Mouse (Mus musculus): Measurements from ENCODE around the gene Ttll1. TPM values are rescaled to one million over a fixed set of nuclear protein-coding genes. Genes with fewer than 3 reads are reported as not detected.

Ttll1 gene
- polyA plus RNA-seq, 1 experiment from 2014 or later: 12.7 TPM

- no peak overlapping the region for H3K4me3 ChIP-seq (ENCODE audit: inconsistent target)
- peaks cover 100% of the 10 kb centered on the region for H3K79me2 ChIP-seq (ENCODE audit: inconsistent target)
- no peak overlapping the region for H3K27ac ChIP-seq
- H3K36me3 ChIP-seq (ENCODE audit: inconsistent target): no peaks in the 10 kb centered on the region
- WGBS (ENCODE audit: missing documents): 93% methylated on average over 2 of the region's 2 CpGs
Measured at GRCm38 (mm10) chr15:83445908-83446307, 64.8 kb downstream of the Ttll1 start.

DNA sequence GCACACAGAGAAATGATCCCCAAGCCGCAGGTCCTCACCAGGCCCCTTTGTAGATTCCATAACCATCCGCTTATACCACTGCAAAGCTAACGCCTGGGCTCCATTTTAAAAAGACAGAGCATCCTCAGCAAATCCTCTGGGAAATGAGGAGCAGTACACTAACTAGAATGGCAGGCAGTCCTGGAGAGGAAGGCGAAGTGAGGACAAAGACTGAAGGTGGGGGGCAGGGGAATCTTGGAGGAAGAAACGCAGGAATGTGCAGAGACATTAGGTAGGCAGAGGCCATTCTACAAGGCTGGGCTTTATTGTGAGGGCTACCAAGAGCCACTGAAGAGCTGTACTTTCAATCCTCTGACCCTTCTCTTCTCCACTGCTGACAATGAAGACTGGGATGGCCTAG is 65.3 kb downstream of the Ttll1 start:
- no peak overlapping the region for H3K27ac ChIP-seq
- no peak overlapping the region for H3K4me3 ChIP-seq (ENCODE audit: inconsistent target)
- 95% methylated on average over 3 of the region's 5 CpGs for WGBS (ENCODE audit: missing documents)
- peaks cover 100% of the 10 kb centered on the region for H3K79me2 ChIP-seq (ENCODE audit: inconsistent target)
- no peaks in the 10 kb centered on the region for H3K36me3 ChIP-seq (ENCODE audit: inconsistent target)

GRCm38 (mm10) chr15:83444425-83444824 is 66.3 kb downstream of the Ttll1 start:
- H3K36me3 ChIP-seq (ENCODE audit: inconsistent target): no peaks in the 10 kb centered on the region
- no peak overlapping the region for H3K4me3 ChIP-seq (ENCODE audit: inconsistent target)
- H3K79me2 ChIP-seq (ENCODE audit: inconsistent target): peaks cover 100% of the 10 kb centered on the region
- WGBS (ENCODE audit: missing documents): 93% methylated on average over 6 of the region's 6 CpGs
- no peak overlapping the region for H3K27ac ChIP-seq

DNA sequence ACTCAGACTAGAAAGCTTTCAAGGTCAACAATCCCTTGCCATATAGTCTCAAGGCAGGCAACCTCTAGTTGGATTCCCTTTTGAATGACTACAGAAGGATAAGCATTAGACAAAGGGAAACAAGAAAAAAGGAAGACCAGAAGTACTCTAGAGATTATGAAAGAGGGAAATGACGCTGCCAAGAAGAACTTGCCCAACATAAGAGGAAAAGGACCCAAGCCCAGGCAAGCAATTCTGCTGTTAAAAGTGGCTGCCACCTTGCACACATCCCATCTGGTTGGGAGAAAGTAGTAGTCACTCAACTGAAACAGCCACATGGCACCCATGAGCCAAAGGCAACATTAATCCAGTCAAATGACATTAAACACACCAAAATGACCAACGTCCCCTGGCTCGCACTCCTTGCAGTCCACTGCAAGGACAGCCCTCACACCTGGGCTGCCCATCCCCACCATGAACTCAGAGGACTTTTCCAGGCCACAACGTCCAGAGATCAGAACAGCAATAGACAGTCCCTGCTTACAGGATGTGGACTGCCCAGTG is 68.1 kb downstream of the Ttll1 start:
- WGBS (ENCODE audit: missing documents): 50% methylated on average over 4 of the region's 4 CpGs
- peak overlapping the region; percentile 62 for H3K27ac ChIP-seq

DNA sequence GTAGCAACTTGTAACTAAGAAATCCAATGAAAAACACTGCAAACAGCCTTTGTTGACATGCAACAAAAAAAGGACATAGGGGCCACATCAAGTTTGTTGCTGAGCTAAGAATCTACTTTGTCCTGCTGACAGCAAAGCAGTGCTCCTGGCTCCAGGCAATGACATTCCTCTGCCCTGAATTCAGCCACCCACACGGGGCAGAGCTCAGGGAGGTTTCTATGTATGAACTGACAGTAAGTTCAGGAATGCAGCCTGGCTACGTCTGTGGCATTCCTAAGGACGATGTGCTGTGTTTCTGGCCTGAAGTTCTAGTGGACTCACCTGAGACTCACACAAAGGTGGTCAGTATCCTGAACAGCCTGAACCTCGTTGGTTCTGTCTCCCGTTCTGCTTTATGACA is 70.0 kb downstream of the Ttll1 start:
- peaks cover 100% of the 10 kb centered on the region for H3K79me2 ChIP-seq (ENCODE audit: inconsistent target)
- H3K36me3 ChIP-seq (ENCODE audit: inconsistent target): no peaks in the 10 kb centered on the region
- H3K4me3 ChIP-seq (ENCODE audit: inconsistent target): no peak overlapping the region
- 85% methylated on average over 5 of the region's 5 CpGs for WGBS (ENCODE audit: missing documents)
- H3K27ac ChIP-seq: no peak overlapping the region

More for the DNA sequence above, 68.1 kb downstream of the Ttll1 start:
- Histone ChIP-seq H3K36me3 (ENCODE audit: inconsistent target) (no peaks in the 10 kb centered on the region), H3K4me3 (ENCODE audit: inconsistent target) (no peak overlapping the region), H3K79me2 (ENCODE audit: inconsistent target) (peaks cover 100% of the 10 kb centered on the region)

- WGBS (ENCODE audit: missing documents): 92% methylated on average over 8 of the region's 9 CpGs
- Histone ChIP-seq H3K27ac (peak overlapping the region; percentile 90; the same call in 1 of the 2 replicates), H3K4me3 (ENCODE audit: inconsistent target) (no peak overlapping the region), H3K79me2 (ENCODE audit: inconsistent target) (peaks cover 100% of the 10 kb centered on the region), H3K36me3 (ENCODE audit: inconsistent target) (no peaks in the 10 kb centered on the region)
Measured at GRCm38 (mm10) chr15:83436541-83436940, 74.2 kb downstream of the Ttll1 start.

DNA sequence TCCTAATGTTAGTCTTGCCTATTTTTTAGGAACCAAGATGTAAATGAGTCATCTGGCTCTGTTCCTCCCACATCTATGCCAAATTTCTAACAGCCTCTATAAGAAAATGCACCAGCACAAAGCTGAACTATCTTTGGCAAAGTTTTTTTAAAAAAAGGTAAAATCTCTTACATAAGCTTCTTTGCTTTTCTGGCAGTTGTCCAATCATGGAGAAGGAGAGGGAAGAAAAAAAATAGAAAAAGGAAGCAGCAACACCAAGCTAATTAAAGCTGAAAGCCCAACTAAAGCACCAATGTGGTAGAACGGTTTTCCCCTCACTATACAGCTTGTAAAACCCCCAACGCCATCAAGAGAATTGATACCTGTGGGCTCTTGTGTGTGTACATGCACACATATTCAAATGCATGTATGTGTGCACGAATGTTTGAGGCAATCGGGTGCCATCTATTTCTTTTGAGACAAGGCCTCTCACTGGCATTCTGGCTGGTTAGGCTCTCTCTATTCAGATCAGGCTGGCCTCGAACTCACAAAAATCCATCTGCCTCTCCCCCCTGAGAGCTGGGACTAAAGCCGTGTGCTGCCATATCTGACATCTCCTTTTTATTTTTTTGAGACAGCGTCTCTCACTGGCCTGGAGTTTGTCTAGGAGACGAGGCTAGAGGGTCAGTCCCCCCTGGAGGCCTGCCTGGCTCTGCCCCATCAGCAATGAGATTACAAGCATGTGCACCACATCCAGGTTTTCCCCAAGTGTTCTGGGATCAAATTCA is 75.2 kb downstream of the Ttll1 start:
- Histone ChIP-seq H3K4me3 (ENCODE audit: inconsistent target) (no peak overlapping the region), H3K36me3 (ENCODE audit: inconsistent target) (no peaks in the 10 kb centered on the region), H3K79me2 (ENCODE audit: inconsistent target) (peaks cover 97% of the 10 kb centered on the region), H3K27ac (peak overlapping the region; percentile 90)
- 49% methylated on average over 8 of the region's 8 CpGs for WGBS (ENCODE audit: missing documents)

- Histone ChIP-seq H3K4me3 (ENCODE audit: inconsistent target) (no peak overlapping the region), H3K36me3 (ENCODE audit: inconsistent target) (no peaks in the 10 kb centered on the region), H3K27ac (peak overlapping the region; percentile 90), H3K79me2 (ENCODE audit: inconsistent target) (peaks cover 93% of the 10 kb centered on the region)
- 56% methylated on average over 4 of the region's 4 CpGs for WGBS (ENCODE audit: missing documents)
Measured at GRCm38 (mm10) chr15:83434692-83435091, 76.0 kb downstream of the Ttll1 start.

Other genes with a start within 250 kb of the Ttll1 start
- gene Arfgap3, start 160.6 kb downstream of the Ttll1 start, polyA plus RNA-seq (2018): 19.4 to 26.7 TPM (median 26.3 TPM) in 3 replicates
- 58.4 to 158 TPM (median 89.0 TPM) in 3 replicates for gene Pacsin2, start 46.3 kb downstream of the Ttll1 start, polyA plus RNA-seq (2018)
- 0.35 to 0.51 TPM in 2 of 3 replicates, not detected in the other for gene Bik, start 16.0 kb upstream of the Ttll1 start, polyA plus RNA-seq (2018)
- gene Tspo, start 52.7 kb upstream of the Ttll1 start, polyA plus RNA-seq (2018): 37.4 to 252 TPM (median 187 TPM) in 3 replicates
- gene Mcat, start 52.9 kb upstream of the Ttll1 start, polyA plus RNA-seq (2018): 6.9 to 13.0 TPM (median 12.2 TPM) in 3 replicates
- 8.4 to 16.8 TPM (median 8.8 TPM) in 3 replicates for gene Ttll12, start 84.3 kb upstream of the Ttll1 start, polyA plus RNA-seq (2018)
- gene Scube1, start 214.1 kb upstream of the Ttll1 start, polyA plus RNA-seq (2018): not detected in 3 replicates

Data from macrophage (primary cell).